ENCODE assay signal across 8 mouse cellular contexts in the genomic region with DNA sequence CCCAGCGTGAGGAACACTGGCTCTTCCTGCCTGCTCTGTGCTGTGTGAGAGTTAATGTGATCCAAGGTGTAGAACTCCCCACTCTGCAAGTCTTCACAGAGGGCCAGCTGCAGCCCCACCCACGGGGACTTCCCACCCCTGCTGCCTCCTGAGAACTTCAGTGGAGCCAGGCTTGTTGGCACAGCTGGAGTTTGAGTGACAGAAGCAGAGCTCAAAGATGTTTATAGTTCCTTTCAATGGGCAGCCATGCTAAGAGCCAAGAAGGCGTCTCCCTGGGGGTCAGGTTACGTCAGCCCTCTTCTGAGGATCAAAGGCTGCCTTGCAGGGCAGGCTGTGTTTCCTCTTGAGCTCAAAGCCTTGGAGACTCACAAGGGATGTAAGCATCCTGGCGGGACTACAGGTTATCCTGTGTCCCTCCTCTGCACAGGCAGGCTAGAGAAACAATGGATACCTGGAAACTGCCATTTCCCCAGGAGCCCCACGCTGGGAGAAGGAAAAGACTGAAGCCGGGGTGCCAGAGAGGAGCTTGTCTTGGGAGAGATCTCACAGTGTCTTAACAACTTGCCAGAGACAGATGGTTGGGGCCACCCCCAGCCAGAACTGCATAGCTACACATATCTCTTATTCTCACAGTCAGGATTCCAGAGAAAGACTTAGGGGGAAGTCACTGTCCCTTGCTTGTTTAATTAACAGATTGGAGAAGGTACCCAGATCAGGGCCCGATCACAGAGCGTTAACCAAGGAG. TPM values are rescaled to one million over a fixed set of nuclear protein-coding genes. Genes with fewer than 3 reads are reported as not detected.
DNase-seq lines count a peak whose midpoint lies in the region; ATAC-seq and TF ChIP-seq lines count a peak whose summit lies in the region.

No protein-coding gene starts in this region.

- peak; percentile 61 for ATAC-seq in frontal cortex, adult (ENCODE audit: low TSS enrichment)
- ATAC-seq in hindbrain, embryonic 14.5 days (ENCODE audit: low FRiP score): peak; percentile 48
- ATAC-seq in limb, embryonic 15.5 days (ENCODE audit: insufficient number of reproducible peaks, low FRiP score, low TSS enrichment, low read depth): peak; percentile 73
- no peak for ATAC-seq in CD4-positive, CD25-positive, alpha-beta regulatory T cell, adult 4 months

- peaks cover 0 to 9% of the 10 kb centered on the region in 2 experiments; a peak in 1 of 4 replicates for H3K4me1 ChIP-seq in ES-E14 (ENCODE audit: control insufficient read depth in 2 of 2, insufficient read depth in 2 of 2, low read length in 2 of 2, poor library complexity in 1 of 2)
- H3K4me1 ChIP-seq in hindbrain, embryonic 14.5 days (replicated peaks; ENCODE audit: control insufficient read depth, insufficient read depth, low read length): no peaks in the 10 kb centered on the region
- peaks cover 17% of the 10 kb centered on the region for H3K4me1 ChIP-seq in limb, embryonic 15.5 days

- H3K9ac ChIP-seq in ES-E14 (ENCODE audit: insufficient read depth, low read depth, low read length, poor library complexity, severe bottlenecking): no peak overlapping the region
- H3K9ac ChIP-seq in hindbrain, embryonic 14.5 days: no peak overlapping the region
- no peak overlapping the region for H3K9ac ChIP-seq in limb, embryonic 15.5 days

- no peak overlapping the region for H3K4me3 ChIP-seq in ES-E14 (ENCODE audit: insufficient read depth in 1 of 2, low read depth in 1 of 2, low read length in 2 of 2, poor library complexity in 1 of 2, severe bottlenecking in 1 of 2)
- H3K4me3 ChIP-seq in hindbrain, embryonic 14.5 days (replicated peaks; ENCODE audit: low read length): no peak overlapping the region
- H3K4me3 ChIP-seq in limb, embryonic 15.5 days: no peak overlapping the region

- in situ Hi-C loops in ES-E14 (cut with MboI; ENCODE audit: low sequenced_read_pairs in 2 of 2, unreplicated experiment in 2 of 2): no loop called here

- H3K4me2 ChIP-seq in hindbrain, embryonic 14.5 days (replicated peaks): no peak overlapping the region
- H3K4me2 ChIP-seq in limb, embryonic 15.5 days: no peak overlapping the region

- no peaks in the 10 kb centered on the region for H3K36me3 ChIP-seq in ES-E14 (ENCODE audit: control insufficient read depth, insufficient read depth, low read length, poor library complexity, severe bottlenecking)
- H3K36me3 ChIP-seq in hindbrain, embryonic 14.5 days (replicated peaks; ENCODE audit: control insufficient read depth, insufficient read depth): no peaks in the 10 kb centered on the region
- no peaks in the 10 kb centered on the region for H3K36me3 ChIP-seq in limb, embryonic 15.5 days

- no peaks in the 10 kb centered on the region for H3K9me3 ChIP-seq in ES-E14 (ENCODE audit: control insufficient read depth, insufficient read depth, low read depth, low read length)
- no peaks in the 10 kb centered on the region for H3K9me3 ChIP-seq in hindbrain, embryonic 14.5 days (ENCODE audit: control insufficient read depth, low read length)
- no peaks in the 10 kb centered on the region for H3K9me3 ChIP-seq in limb, embryonic 15.5 days

- H3K27me3 ChIP-seq in hindbrain, embryonic 14.5 days (ENCODE audit: control insufficient read depth, insufficient read depth, low read length): no peaks in the 10 kb centered on the region
- no peaks in the 10 kb centered on the region for H3K27me3 ChIP-seq in limb, embryonic 15.5 days

- H3K27ac ChIP-seq in ES-E14 (ENCODE audit: insufficient read depth, low read depth, low read length, poor library complexity, severe bottlenecking): no peak overlapping the region
- H3K27ac ChIP-seq in hindbrain, embryonic 14.5 days: no peak overlapping the region; the same call in 1 of the 2 replicates
- peak overlapping the region; percentile 55 for H3K27ac ChIP-seq in limb, embryonic 15.5 days

- DNase-seq in ES-E14 (ENCODE audit: low read depth, low spot score): peak; percentile 47
- DNase-seq in adrenal gland, adult 8-10 months: peak; percentile 22
- DNase-seq in hindbrain, embryonic 14.5 days (ENCODE audit: low spot score): peak; percentile 31
- peak; percentile 27 for DNase-seq in ovary, postnatal 14 days (ENCODE audit: low spot score)
- DNase-seq in natural killer cell, adult 2 months (ENCODE audit: low spot score in 2 of 2): no peak

- WGBS in hindbrain, embryonic 14.5 days: 15% methylated on average over 9 of the region's 9 CpGs
- WGBS in limb, embryonic 15.5 days: 16% methylated on average over 9 of the region's 9 CpGs

TF ChIP-seq in ES-E14, 5 proteins besides CTCF, POLR2A, EP300 and RAD21:
- TF ChIP-seq HCFC1 (IDR thresholded peaks at IDR 0.05; ENCODE audit: borderline replicate concordance, insufficient read depth, low read length) (no peak), MAFK (IDR thresholded peaks at IDR 0.05; ENCODE audit: insufficient read depth, low read depth, low read length) (no peak), ZC3H11A (IDR thresholded peaks at IDR 0.05; ENCODE audit: borderline replicate concordance, low read depth, low read length) (no peak), ZNF384 (IDR thresholded peaks at IDR 0.05; ENCODE audit: low read depth, low read length) (no peak), CHD2 (IDR thresholded peaks at IDR 0.05; ENCODE audit: low read depth, low read length) (no peak)

RNA-seq across cellular contexts. Expression of gene Abcc6, which starts 16.7 kb away (rescaled TPM):
- 4.7 and 7.1 TPM in 2 replicates for total RNA-seq in ES-E14 (2012; rRNA removed)
- under 1 TPM; 0.08 to 0.31 (median 0.15) TPM for total RNA-seq in adrenal gland, adult 8-10 months (2022)
- 0.33 and 0.43 TPM in 2 replicates for polyA plus RNA-seq in hindbrain, embryonic 14.5 days (2014; fragmentation: Nextera tagmentation; extraction: Ambion mirVana)
- 0.29 and 0.35 TPM in 2 replicates for polyA plus RNA-seq in limb, embryonic 15.5 days (2015; fragmentation: Nextera tagmentation; extraction: Ambion mirVana)
- not detected for polyA plus RNA-seq in CD4-positive, CD25-positive, alpha-beta regulatory T cell, adult 4 months (2017; shearing (Covaris generic))

RNA-seq across cellular contexts. Expression of gene Nomo1, which starts 20.1 kb away (rescaled TPM):
- 173 and 219 TPM in 2 replicates for total RNA-seq in ES-E14 (2012; rRNA removed)
- 10 to 100 TPM; 60.6 to 73.0 (median 69.1) TPM for total RNA-seq in adrenal gland, adult 8-10 months (2022)
- 28.2 and 29.3 TPM in 2 replicates for polyA plus RNA-seq in hindbrain, embryonic 14.5 days (2014; fragmentation: Nextera tagmentation; extraction: Ambion mirVana)
- polyA plus RNA-seq in limb, embryonic 15.5 days (2015; fragmentation: Nextera tagmentation; extraction: Ambion mirVana): 32.4 and 35.3 TPM in 2 replicates
- polyA plus RNA-seq in CD4-positive, CD25-positive, alpha-beta regulatory T cell, adult 4 months (2017; shearing (Covaris generic)): 10 to 100 TPM; 18.9 to 26.9 TPM

Comparison
In these comparisons a context has a peak if more than half of its experiments do, and no peak if none do; other contexts are left out.
1. DNase-seq: peak in ES-E14 (single experiment), adrenal gland, adult 8-10 months (single experiment), hindbrain, embryonic 14.5 days (single experiment) and ovary, postnatal 14 days (single experiment); none in natural killer cell, adult 2 months (0 of 2).